Comparison of ENCODE assay signal across 25 mouse cellular contexts in genomic region chr15:28071601-28072000, GRCm38 (mm10). TPM values are rescaled to one million over a fixed set of nuclear protein-coding genes. Genes with fewer than 3 reads are reported as not detected.
DNase-seq lines count a peak whose midpoint lies in the region; ATAC-seq lines count a peak whose summit lies in the region.
"Had no signal": no experiment of that assay in that cellular context is flagged by ENCODE, and none has a peak within 500 bp of the region (broad histone marks: within the 10 kb centered on the region; RNA-seq: fewer than 3 reads in every experiment).

No protein-coding gene starts in this region.

- no peak overlapping the region for H3K4me3 ChIP-seq in heart, embryonic 12.5 days
- H3K4me3 ChIP-seq in hindbrain, embryonic 11.5 days (ENCODE audit: low read depth, low read length) = no peak overlapping the region
- H3K4me3 ChIP-seq in hindbrain, embryonic 14.5 days (replicated peaks; ENCODE audit: low read length) = no peak overlapping the region
- no peak overlapping the region for H3K4me3 ChIP-seq in embryonic facial prominence, embryonic 14.5 days (ENCODE audit: low read depth, low read length)
- H3K4me3 ChIP-seq: embryonic facial prominence, embryonic 12.5 days; erythroblast, embryonic 14.5 days; limb, embryonic 13.5 days; liver, embryonic 12.5 days; stomach, embryonic 15.5 days had no signal

- no peaks in the 10 kb centered on the region for H3K27me3 ChIP-seq in heart, embryonic 12.5 days (replicated peaks)
- H3K27me3 ChIP-seq in hindbrain, embryonic 11.5 days (ENCODE audit: control insufficient read depth, insufficient read depth, low read length) = no peaks in the 10 kb centered on the region
- H3K27me3 ChIP-seq in hindbrain, embryonic 14.5 days (ENCODE audit: control insufficient read depth, insufficient read depth, low read length) = no peaks in the 10 kb centered on the region
- no peaks in the 10 kb centered on the region for H3K27me3 ChIP-seq in embryonic facial prominence, embryonic 14.5 days (replicated peaks; ENCODE audit: control insufficient read depth, insufficient read depth, low read length)
- H3K27me3 ChIP-seq: embryonic facial prominence, embryonic 12.5 days; limb, embryonic 13.5 days; stomach, embryonic 15.5 days had no signal

- peaks cover 4% of the 10 kb centered on the region; the same call in 1 of the 2 replicates for H3K4me1 ChIP-seq in heart, embryonic 12.5 days (replicated peaks)
- H3K4me1 ChIP-seq in hindbrain, embryonic 11.5 days (replicated peaks; ENCODE audit: control insufficient read depth, insufficient read depth, low read length) = no peaks in the 10 kb centered on the region
- H3K4me1 ChIP-seq in hindbrain, embryonic 14.5 days (replicated peaks; ENCODE audit: control insufficient read depth, insufficient read depth, low read length) = no peaks in the 10 kb centered on the region
- no peaks in the 10 kb centered on the region for H3K4me1 ChIP-seq in embryonic facial prominence, embryonic 14.5 days (ENCODE audit: control insufficient read depth, insufficient read depth, low read length)
- H3K4me1 ChIP-seq: liver, embryonic 12.5 days; stomach, embryonic 15.5 days had no signal

- DNase-seq in heart, postnatal 10 days = no peak
- DNase-seq in hindbrain, embryonic 11.5 days (ENCODE audit: low spot score) = no peak
- DNase-seq in hindbrain, embryonic 14.5 days (ENCODE audit: low spot score) = no peak
- DNase-seq in ES-CJ7 (ENCODE audit: low read depth, low spot score) = peak; percentile 55
- no peak for DNase-seq in embryonic facial prominence, embryonic 14.5 days (ENCODE audit: low spot score)
- no peak for DNase-seq in right cerebral cortex, adult 18-20 months
- DNase-seq: adrenal gland, postnatal 10 days; cerebellum, adult 8-10 months; cerebellum, postnatal 36 days; gastrocnemius, adult 2 months; gastrocnemius, postnatal 36 days; kidney, postnatal 4 days; liver, postnatal 0 days; lung, postnatal 36 days; right cerebral cortex, postnatal 14 days had no signal

- H3K36me3 ChIP-seq in heart, embryonic 12.5 days = no peaks in the 10 kb centered on the region
- H3K36me3 ChIP-seq in hindbrain, embryonic 11.5 days (ENCODE audit: control insufficient read depth, insufficient read depth, low read length) = no peaks in the 10 kb centered on the region
- no peaks in the 10 kb centered on the region for H3K36me3 ChIP-seq in hindbrain, embryonic 14.5 days (replicated peaks; ENCODE audit: control insufficient read depth, insufficient read depth)
- H3K36me3 ChIP-seq in embryonic facial prominence, embryonic 14.5 days (ENCODE audit: control insufficient read depth, insufficient read depth, low read length) = no peaks in the 10 kb centered on the region
- H3K36me3 ChIP-seq: embryonic facial prominence, embryonic 12.5 days; limb, embryonic 13.5 days; liver, embryonic 12.5 days; stomach, embryonic 15.5 days had no signal

- H3K4me2 ChIP-seq in heart, embryonic 12.5 days = peak overlapping the region; percentile 66
- 0 out of 2 replicates have a peak overlapping the region, but pooled peaks have one; percentile 14 for H3K4me2 ChIP-seq in hindbrain, embryonic 11.5 days (replicated peaks; ENCODE audit: low read depth, low read length)
- no peak overlapping the region for H3K4me2 ChIP-seq in hindbrain, embryonic 14.5 days (replicated peaks)
- H3K4me2 ChIP-seq in embryonic facial prominence, embryonic 14.5 days (ENCODE audit: low read depth, low read length) = peak overlapping the region; percentile 43; the same call in 1 of the 2 replicates

- H3K9ac ChIP-seq in heart, embryonic 12.5 days = no peak overlapping the region
- no peak overlapping the region for H3K9ac ChIP-seq in hindbrain, embryonic 11.5 days (ENCODE audit: low read depth, low read length)
- H3K9ac ChIP-seq in hindbrain, embryonic 14.5 days = no peak overlapping the region
- H3K9ac ChIP-seq in embryonic facial prominence, embryonic 14.5 days (ENCODE audit: low read depth, low read length) = no peak overlapping the region
- H3K9ac ChIP-seq: embryonic facial prominence, embryonic 12.5 days; limb, embryonic 13.5 days; liver, embryonic 12.5 days; liver, postnatal 0 days; stomach, embryonic 15.5 days had no signal

- intact Hi-C loops in heart, postnatal 10 days (cut with DNase I) = no loop called here

- no peaks in the 10 kb centered on the region; the same call in 1 of the 2 replicates for H3K9me3 ChIP-seq in heart, embryonic 12.5 days (replicated peaks)
- no peaks in the 10 kb centered on the region for H3K9me3 ChIP-seq in hindbrain, embryonic 11.5 days (ENCODE audit: control insufficient read depth, low read length)
- H3K9me3 ChIP-seq in hindbrain, embryonic 14.5 days (ENCODE audit: control insufficient read depth, low read length) = no peaks in the 10 kb centered on the region
- H3K9me3 ChIP-seq in embryonic facial prominence, embryonic 14.5 days (ENCODE audit: control insufficient read depth, low read length) = no peaks in the 10 kb centered on the region
- H3K9me3 ChIP-seq: embryonic facial prominence, embryonic 12.5 days; limb, embryonic 13.5 days; liver, embryonic 12.5 days; stomach, embryonic 15.5 days had no signal

- H3K27ac ChIP-seq in heart, embryonic 12.5 days (ENCODE audit: poor library complexity, severe bottlenecking) = no peak overlapping the region
- H3K27ac ChIP-seq in hindbrain, embryonic 11.5 days (ENCODE audit: low read depth, low read length) = no peak overlapping the region
- no peak overlapping the region for H3K27ac ChIP-seq in hindbrain, embryonic 14.5 days
- H3K27ac ChIP-seq in embryonic facial prominence, embryonic 14.5 days (replicated peaks; ENCODE audit: low read depth, low read length) = no peak overlapping the region
- H3K27ac ChIP-seq: embryonic facial prominence, embryonic 12.5 days; gastrocnemius, adult 2 months; kidney, postnatal 0 days; limb, embryonic 13.5 days; liver, embryonic 12.5 days; stomach, embryonic 15.5 days had no signal

- ATAC-seq in heart, embryonic 12.5 days (ENCODE audit: insufficient number of reproducible peaks, low FRiP score) = no peak
- ATAC-seq in hindbrain, embryonic 11.5 days (ENCODE audit: low FRiP score) = no peak
- no peak for ATAC-seq in hindbrain, embryonic 14.5 days (ENCODE audit: low FRiP score)
- ATAC-seq in embryonic facial prominence, embryonic 14.5 days (ENCODE audit: low read depth) = no peak
- ATAC-seq: forebrain, embryonic 16.5 days; hindbrain, embryonic 16.5 days; liver, embryonic 12.5 days; liver, postnatal 0 days; midbrain, embryonic 16.5 days had no signal

- 43% methylated on average over 7 of the region's 7 CpGs for WGBS in heart, embryonic 12.5 days
- 30% methylated on average over 7 of the region's 7 CpGs for WGBS in hindbrain, embryonic 11.5 days
- WGBS in hindbrain, embryonic 14.5 days = 32% methylated on average over 7 of the region's 7 CpGs
- 33% methylated on average over 7 of the region's 7 CpGs for WGBS in embryonic facial prominence, embryonic 14.5 days

RNA-seq across cellular contexts. Expression of gene Trio, which starts 46.0 kb away (rescaled TPM):
- polyA plus RNA-seq in heart, embryonic 12.5 days (2016; fragmentation: Nextera tagmentation; extraction: Ambion mirVana) = 18.6 and 23.2 TPM in 2 replicates
- 10 to 100 TPM; 73.8 to 88.9 TPM for total RNA-seq in heart, postnatal 10 days (2021)
- polyA plus RNA-seq in hindbrain, embryonic 11.5 days (2014; fragmentation: Nextera tagmentation; extraction: Ambion mirVana) = 39.9 and 49.8 TPM in 2 replicates
- polyA plus RNA-seq in hindbrain, embryonic 14.5 days (2014; fragmentation: Nextera tagmentation; extraction: Ambion mirVana) = 53.9 and 59.2 TPM in 2 replicates
- 60.8 and 68.2 TPM in 2 replicates for polyA plus RNA-seq in embryonic facial prominence, embryonic 14.5 days (2014; fragmentation: Nextera tagmentation; extraction: Ambion mirVana)
